Mouse (Mus musculus): Measurements from ENCODE around the gene Fadd.
A peak's percentile ranks its signal among the peaks of the same experiment; 100 is the strongest.

DNA sequence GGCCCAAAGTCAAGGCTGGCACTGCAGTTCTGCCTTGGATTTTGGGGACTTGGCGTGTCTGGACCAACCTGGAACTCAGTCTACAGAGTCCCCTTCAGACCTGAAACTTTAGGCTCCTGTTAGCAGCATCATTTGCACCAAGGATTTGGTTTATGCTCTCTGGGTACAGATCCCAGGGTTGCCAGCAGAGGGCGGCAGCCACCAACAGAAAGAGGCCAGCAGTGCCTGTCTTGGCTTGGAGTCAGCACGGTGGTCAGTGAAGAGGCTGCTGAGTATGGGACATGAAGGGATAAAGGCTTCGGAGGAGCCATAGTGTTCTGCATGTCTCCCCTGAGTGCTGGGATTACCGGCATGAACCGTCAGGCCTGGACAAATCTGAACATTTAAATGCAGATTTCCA, 3.4 kb upstream of the Fadd start:
- TF ChIP-seq CTCF (conservative IDR thresholded peaks at IDR 0.05; ENCODE audit: insufficient read depth, insufficient read length, low read depth, low read length) (peak; percentile 96), POLR2A (IDR thresholded peaks at IDR 0.05; ENCODE audit: low read depth, low read length) (no peak)
